Mouse (Mus musculus) testis, adult 2 months (tissue): ENCODE results near the gene Oxld1. TPM values are rescaled to one million over a fixed set of nuclear protein-coding genes. Genes with fewer than 3 reads are reported as not detected.

Experiments used
- H3K27ac ChIP-seq: fragments of 200-500 bp; 2 replicates; pipeline ENCODE4 v1.5.1; 2012; ENCODE audit warnings: low read depth, low read length; ENCODE audit not compliant: control insufficient read depth, insufficient read depth
- H3K27me3 ChIP-seq: fragments of 200-500 bp; 2 replicates; pipeline ENCODE4 v1.6.1; 2012; ENCODE audit warnings: mild to moderate bottlenecking, low read length, moderate library complexity; ENCODE audit not compliant: control insufficient read depth, insufficient read depth
- H3K36me3 ChIP-seq: fragments of 200-500 bp; 2 replicates; pipeline ENCODE4 v1.6.1; 2012; ENCODE audit warnings: mild to moderate bottlenecking, low read length; ENCODE audit not compliant: control insufficient read depth, insufficient read depth
- H3K4me1 ChIP-seq: fragments of 200-500 bp; 2 replicates; pipeline ENCODE4 v1.6.1; 2012; ENCODE audit warnings: low read length; ENCODE audit not compliant: control insufficient read depth, insufficient read depth
- H3K4me3 ChIP-seq: fragments of 200-500 bp; 2 replicates; pipeline ENCODE4 v1.5.1; 2012; ENCODE audit warnings: low read depth, mild to moderate bottlenecking, low read length, moderate library complexity, mixed read lengths; ENCODE audit not compliant: control insufficient read depth
- CTCF ChIP-seq: fragments of 200-500 bp; IDR thresholded peaks from 2 replicates; pipeline ENCODE4 v1.5.1; 2012; ENCODE audit warnings: low read depth, mild to moderate bottlenecking, inconsistent platforms, low read length, moderate library complexity; ENCODE audit not compliant: control insufficient read depth, insufficient read depth, insufficient replicate concordance
- POLR2A ChIP-seq: fragments of 200-500 bp; IDR thresholded peaks from 2 replicates; pipeline ENCODE4 v1.6.1; 2012; ENCODE audit warnings: low read depth, mild to moderate bottlenecking, inconsistent platforms, low read length, moderate library complexity; ENCODE audit not compliant: control insufficient read depth
- polyA plus RNA-seq: library from polyadenylated mRNA; depleted of rRNA; stranded (reverse); fragments of >200 nt; gene quantifications from 2 replicates; pipeline ENCODE4 v1.2.3, GENCODE M21; 2012

Gene Oxld1
- polyA plus RNA-seq, 1 experiment = 6.3 TPM

GRCm38 (mm10) chr11:120491317-120492023, 33.6 kb upstream of the Oxld1 start, which contains the start of gene Slc25a10:
TSS of gene Slc25a10 (plus strand) at chr11:120491840.
- H3K36me3 ChIP-seq = no peaks in the 10 kb centered on the region; the same call in 1 of the 2 replicates
- peak within 1 kb of the TSS; percentile 59; the same call in 1 of the 2 replicates for H3K27ac ChIP-seq
- no peaks in the 10 kb centered on the region for H3K27me3 ChIP-seq
- peak within 1 kb of the TSS; percentile 96 for H3K4me3 ChIP-seq
- 0 out of 2 replicates have a peak, but pooled peaks have one; percentile 14 for TF ChIP-seq POLR2A
- TF ChIP-seq CTCF = no peak; the same call in 1 of the 2 replicates
- peaks cover 11% of the 10 kb centered on the region for H3K4me1 ChIP-seq

- Histone ChIP-seq H3K4me1 (peaks cover 12% of the 10 kb centered on the region), H3K27ac (no peak overlapping the region), H3K4me3 (no peak overlapping the region), H3K36me3 (no peaks in the 10 kb centered on the region; the same call in 1 of the 2 replicates), H3K27me3 (no peaks in the 10 kb centered on the region)
- TF ChIP-seq CTCF = no peak
- TF ChIP-seq POLR2A = no peak
Measured at GRCm38 (mm10) chr11:120490291-120491046, 32.6 kb upstream of the Oxld1 start.

GRCm38 (mm10) chr11:120489054-120489761, 31.3 kb upstream of the Oxld1 start:
- no peak overlapping the region for H3K27ac ChIP-seq
- H3K36me3 ChIP-seq = no peaks in the 10 kb centered on the region; the same call in 1 of the 2 replicates
- no peak overlapping the region for H3K4me3 ChIP-seq
- no peaks in the 10 kb centered on the region for H3K27me3 ChIP-seq
- peaks cover 16% of the 10 kb centered on the region for H3K4me1 ChIP-seq
- TF ChIP-seq POLR2A (no peak), CTCF (peak; percentile 76)

GRCm38 (mm10) chr11:120488516-120488915, 30.6 kb upstream of the Oxld1 start:
- no peaks in the 10 kb centered on the region for H3K27me3 ChIP-seq
- H3K4me3 ChIP-seq = no peak overlapping the region
- H3K27ac ChIP-seq = no peak overlapping the region
- H3K4me1 ChIP-seq = peaks cover 22% of the 10 kb centered on the region
- no peaks in the 10 kb centered on the region; the same call in 1 of the 2 replicates for H3K36me3 ChIP-seq
- TF ChIP-seq POLR2A (no peak), CTCF (no peak)

GRCm38 (mm10) chr11:120485251-120485650, 27.4 kb upstream of the Oxld1 start:
- no peak overlapping the region for H3K27ac ChIP-seq
- H3K4me1 ChIP-seq = peaks cover 11% of the 10 kb centered on the region
- H3K4me3 ChIP-seq = peak overlapping the region; percentile 92
- no peaks in the 10 kb centered on the region for H3K27me3 ChIP-seq
- peaks cover 2% of the 10 kb centered on the region for H3K36me3 ChIP-seq
- TF ChIP-seq CTCF (no peak), POLR2A (no peak)

GRCm38 (mm10) chr11:120484265-120484981, 26.6 kb upstream of the Oxld1 start, which contains the start of gene Mrpl12:
TSS of gene Mrpl12 (plus strand) at chr11:120484613.
- Histone ChIP-seq H3K4me1 (peaks cover 11% of the 10 kb centered on the region), H3K27me3 (no peaks in the 10 kb centered on the region), H3K36me3 (peaks cover 2% of the 10 kb centered on the region), H3K27ac (peak within 1 kb of the TSS; percentile 79), H3K4me3 (peak within 1 kb of the TSS; percentile 92)
- TF ChIP-seq POLR2A (peak; percentile 79), CTCF (no peak)
